Mouse (Mus musculus) thymus, postnatal 36 days (tissue): Measurements from ENCODE around the gene Olfr1502.
"Not testable (repeated sequence)": the region's sequence is repeated elsewhere in the genome, so short reads cannot be mapped to it uniquely, and the experiment has no call there.

ENCODE experiments used
- DNase-seq, 2 experiments: peaks; one replicate each; pipeline ENCODE4 v3.0.0; 2022; ENCODE audit warnings: mixed read lengths in 2 of 2

Olfr1502 gene

GRCm38 (mm10) chr19:13861495-13861894, at the start of gene Olfr1502:
Gene Olfr1502, plus strand, starts transcription at chr19:13861795.
- DNase-seq: no peak

- no peak for DNase-seq
Measured at GRCm38 (mm10) chr19:13812823-13813222, 48.8 kb upstream of the Olfr1502 start.

GRCm38 (mm10) chr19:13818827-13819226, 42.8 kb upstream of the Olfr1502 start:
- no peak for DNase-seq

GRCm38 (mm10) chr19:13819347-13819746, 42.2 kb upstream of the Olfr1502 start, which contains the start of gene Olfr1499:
Gene Olfr1499, minus strand, starts transcription at chr19:13819447.
- no peak for DNase-seq

- no peak for DNase-seq
Measured at GRCm38 (mm10) chr19:13820847-13821246, 40.7 kb upstream of the Olfr1502 start.

GRCm38 (mm10) chr19:13828447-13828846, 33.1 kb upstream of the Olfr1502 start:
- no peak for DNase-seq

- no peak for DNase-seq
Measured at GRCm38 (mm10) chr19:13830388-13830787, 31.2 kb upstream of the Olfr1502 start, which contains the start of gene Olfr1500. Gene Olfr1500, minus strand, starts transcription at chr19:13830488.

- not testable (repeated sequence) for DNase-seq
Measured at GRCm38 (mm10) chr19:13850592-13850991, 11.0 kb upstream of the Olfr1502 start, which contains the start of gene Olfr1501. Gene Olfr1501, minus strand, starts transcription at chr19:13850692.

GRCm38 (mm10) chr19:13897828-13898227, 36.2 kb downstream of the Olfr1502 start, which contains the start of gene Olfr1504:
Gene Olfr1504, minus strand, starts transcription at chr19:13897928.
- DNase-seq: no peak
